Mouse (Mus musculus): ENCODE measurements at regions not wholly inside any gene's neighbourhood (a gene's known extent, or its start where the extent isn't known, plus 50 kb on each side); places are given as distances from the start of the nearest gene placed in this dataset.
A peak's percentile ranks its signal among the peaks of the same experiment; 100 is the strongest.

- DNase-seq (ENCODE audit: low spot score in 2 of 2), result no peak
- intact Hi-C loops (cut with DNase I), result no loop called here
Measured at GRCm38 (mm10) chr12:9839949-9840348, 270.0 kb downstream of the Osr1 start.

- no peak for DNase-seq (ENCODE audit: low spot score in 2 of 2)
- intact Hi-C loops (cut with DNase I), result no loop called here
Measured at GRCm38 (mm10) chr12:9847034-9847433, 277.1 kb downstream of the Osr1 start.

- no peak for DNase-seq (ENCODE audit: low spot score in 2 of 2)
- intact Hi-C loops (cut with DNase I), result no loop called here
Measured at GRCm38 (mm10) chr12:9847465-9848205, 277.7 kb downstream of the Osr1 start.

GRCm38 (mm10) chr12:9855503-9856024 is 285.6 kb downstream of the Osr1 start:
- DNase-seq (ENCODE audit: low spot score in 2 of 2), result no peak
- intact Hi-C loops (cut with DNase I), result no loop called here

GRCm38 (mm10) chr12:9856128-9856621 is 286.3 kb downstream of the Osr1 start:
- no peak for DNase-seq (ENCODE audit: low spot score in 2 of 2)

GRCm38 (mm10) chr12:9857990-9858389 is 288.1 kb downstream of the Osr1 start:
- intact Hi-C loops (cut with DNase I), result no loop called here
- peak; percentile 66 to 76 for DNase-seq (ENCODE audit: low spot score in 2 of 2)

More at GRCm38 (mm10) chr12:9856128-9856621, 286.3 kb downstream of the Osr1 start:
- intact Hi-C loops (cut with DNase I), result no loop called here

- DNase-seq (ENCODE audit: low spot score in 2 of 2), result no peak
- intact Hi-C loops (cut with DNase I), result no loop called here
Measured at GRCm38 (mm10) chr12:9862301-9862700, 292.4 kb downstream of the Osr1 start.

- DNase-seq (ENCODE audit: low spot score in 2 of 2), result no peak
- intact Hi-C loops (cut with DNase I), result no loop called here
Measured at GRCm38 (mm10) chr12:9872236-9872635, 302.3 kb downstream of the Osr1 start.

- intact Hi-C loops (cut with DNase I), result no loop called here
- no peak for DNase-seq (ENCODE audit: low spot score in 2 of 2)
Measured at GRCm38 (mm10) chr12:9873214-9873613, 303.3 kb downstream of the Osr1 start.

GRCm38 (mm10) chr12:9874823-9875222 is 304.9 kb downstream of the Osr1 start:
- DNase-seq (ENCODE audit: low spot score in 2 of 2), result no peak
- intact Hi-C loops (cut with DNase I), result no loop called here

GRCm38 (mm10) chr12:9881953-9882623 is 312.2 kb downstream of the Osr1 start:
- DNase-seq (ENCODE audit: low spot score in 2 of 2), result no peak
- intact Hi-C loops (cut with DNase I), result no loop called here

- no peak for DNase-seq (ENCODE audit: low spot score in 2 of 2)
- intact Hi-C loops (cut with DNase I), result no loop called here
Measured at GRCm38 (mm10) chr12:9883037-9883730, 313.3 kb downstream of the Osr1 start.

GRCm38 (mm10) chr12:9894521-9894920 is 324.6 kb downstream of the Osr1 start:
- DNase-seq (ENCODE audit: low spot score in 2 of 2), result no peak
- intact Hi-C loops (cut with DNase I), result no loop called here

GRCm38 (mm10) chr12:9897980-9898379 is 328.1 kb downstream of the Osr1 start:
- intact Hi-C loops (cut with DNase I), result no loop called here
- no peak for DNase-seq (ENCODE audit: low spot score in 2 of 2)

- no peak for DNase-seq (ENCODE audit: low spot score in 2 of 2)
- intact Hi-C loops (cut with DNase I), result no loop called here
Measured at GRCm38 (mm10) chr12:9898420-9898819, 328.5 kb downstream of the Osr1 start.

GRCm38 (mm10) chr12:9901948-9902347 is 332.0 kb downstream of the Osr1 start:
- no peak for DNase-seq (ENCODE audit: low spot score in 2 of 2)
- intact Hi-C loops (cut with DNase I), result no loop called here

GRCm38 (mm10) chr12:9903702-9904231 is 333.9 kb downstream of the Osr1 start:
- no peak for DNase-seq (ENCODE audit: low spot score in 2 of 2)
- intact Hi-C loops (cut with DNase I), result no loop called here

- DNase-seq (ENCODE audit: low spot score in 2 of 2), result no peak
- intact Hi-C loops (cut with DNase I), result no loop called here
Measured at GRCm38 (mm10) chr12:9912333-9912732, 342.4 kb downstream of the Osr1 start.

GRCm38 (mm10) chr12:9915726-9916140 is 345.8 kb downstream of the Osr1 start:
- intact Hi-C loops (cut with DNase I), result no loop called here
- DNase-seq (ENCODE audit: low spot score in 2 of 2), result peak in 1 of 2 experiments; percentile 10

- intact Hi-C loops (cut with DNase I), result no loop called here
- no peak for DNase-seq (ENCODE audit: low spot score in 2 of 2)
Measured at GRCm38 (mm10) chr12:9918026-9918425, 348.1 kb downstream of the Osr1 start.
